Mouse (Mus musculus) monocyte, adult 59 days (primary cell): ENCODE measurements around the gene Cpox. TPM values are rescaled to one million over a fixed set of nuclear protein-coding genes. Genes with fewer than 3 reads are reported as not detected.

Source experiments
- total RNA-seq, 2 experiments: library from RNA; stranded (reverse); gene quantifications; one replicate each; pipeline ENCODE4 v1.2.4; 2023

Gene Cpox
- total RNA-seq, result 10 to 100 TPM; 11.4 to 14.0 TPM

DNA sequence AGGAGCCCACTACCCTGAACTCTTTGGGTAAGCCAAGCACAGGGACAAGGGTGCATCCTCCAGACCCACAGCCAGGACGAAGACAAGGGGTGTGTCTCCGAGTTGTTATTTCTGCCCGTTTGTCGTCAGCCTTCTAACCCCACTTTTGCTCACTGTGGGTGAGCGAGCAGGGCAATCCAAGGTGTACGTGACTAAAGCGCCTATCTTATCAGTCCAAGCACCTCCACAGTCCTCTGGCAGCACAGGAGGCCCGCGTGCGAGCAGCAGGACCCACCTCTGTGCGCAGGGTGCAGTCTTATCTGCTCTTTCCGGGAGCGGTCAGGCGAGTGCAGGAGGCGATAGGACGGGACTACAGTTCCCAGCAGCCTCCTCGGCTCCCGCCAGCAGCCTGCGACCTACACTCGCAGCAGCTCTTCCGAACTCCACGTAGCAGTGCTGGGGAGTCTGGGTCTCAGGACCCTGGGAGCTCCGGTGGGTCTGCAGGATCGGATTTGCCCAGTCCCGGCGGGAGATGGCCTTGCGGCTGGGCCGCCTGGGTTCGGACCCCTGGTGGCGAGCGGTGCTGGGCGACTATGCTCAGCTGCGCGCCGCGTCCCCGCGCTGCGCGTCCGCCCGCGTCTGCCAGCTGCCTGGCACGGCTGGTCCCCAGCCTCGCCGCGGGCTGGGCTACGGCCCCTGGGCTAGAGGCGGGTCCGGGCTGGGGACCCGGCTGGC lies at the start of gene Cpox:
Gene Cpox, plus strand, starts transcription at position 376 of the 714 bp plus-strand sequence.

DNA sequence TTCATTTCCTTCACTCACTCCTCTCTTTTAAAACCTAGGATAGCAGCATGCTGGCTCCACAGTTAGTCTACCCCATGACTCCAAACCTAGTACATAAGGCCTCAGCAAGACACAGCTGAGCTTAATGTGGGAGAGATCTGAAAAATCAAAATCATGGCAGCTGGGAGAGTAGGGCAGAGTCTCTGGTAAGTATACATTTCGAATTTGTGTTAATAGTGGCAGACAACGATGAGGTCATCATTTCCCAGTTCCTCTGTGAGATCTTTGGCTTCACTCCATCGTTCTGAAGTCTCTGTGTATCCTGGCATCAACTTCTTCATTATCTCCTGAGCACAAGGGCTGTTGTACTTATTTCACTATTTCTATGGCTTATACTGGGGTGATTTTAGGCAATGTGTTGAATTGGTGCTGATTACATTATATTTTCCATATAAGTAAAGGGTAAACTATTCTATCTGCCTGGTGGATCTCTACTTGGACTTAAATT lies 31.4 kb upstream of the Cpox start, which contains the start of gene E330017A01Rik:
Gene E330017A01Rik, minus strand, starts transcription at position 51 of the 487 bp plus-strand sequence.

DNA sequence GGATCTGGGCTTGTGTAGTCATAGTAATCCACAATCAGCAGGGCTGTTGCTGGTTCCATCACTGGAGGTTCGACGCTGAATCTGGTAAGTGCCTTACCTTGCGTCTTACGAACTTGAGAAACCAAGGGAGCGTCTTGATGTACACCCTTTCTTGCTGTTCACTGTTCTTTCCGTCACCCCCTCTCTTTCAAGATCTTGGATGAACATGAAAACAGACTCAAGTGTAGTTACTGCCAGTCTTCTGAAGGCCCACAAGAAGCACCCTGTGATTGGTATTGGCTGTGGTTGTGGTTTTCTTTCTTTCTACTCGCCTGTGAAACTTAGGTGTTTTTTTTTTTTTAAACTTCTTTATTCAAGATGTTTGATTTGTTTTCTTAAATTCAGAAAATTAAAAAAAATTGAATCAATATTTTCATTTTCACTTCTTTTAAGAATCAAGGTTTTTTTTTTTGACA lies 48.6 kb downstream of the Cpox start, which contains the start of gene Gpr15:
Gene Gpr15, minus strand, starts transcription at position 405 of the 455 bp plus-strand sequence.

DNA sequence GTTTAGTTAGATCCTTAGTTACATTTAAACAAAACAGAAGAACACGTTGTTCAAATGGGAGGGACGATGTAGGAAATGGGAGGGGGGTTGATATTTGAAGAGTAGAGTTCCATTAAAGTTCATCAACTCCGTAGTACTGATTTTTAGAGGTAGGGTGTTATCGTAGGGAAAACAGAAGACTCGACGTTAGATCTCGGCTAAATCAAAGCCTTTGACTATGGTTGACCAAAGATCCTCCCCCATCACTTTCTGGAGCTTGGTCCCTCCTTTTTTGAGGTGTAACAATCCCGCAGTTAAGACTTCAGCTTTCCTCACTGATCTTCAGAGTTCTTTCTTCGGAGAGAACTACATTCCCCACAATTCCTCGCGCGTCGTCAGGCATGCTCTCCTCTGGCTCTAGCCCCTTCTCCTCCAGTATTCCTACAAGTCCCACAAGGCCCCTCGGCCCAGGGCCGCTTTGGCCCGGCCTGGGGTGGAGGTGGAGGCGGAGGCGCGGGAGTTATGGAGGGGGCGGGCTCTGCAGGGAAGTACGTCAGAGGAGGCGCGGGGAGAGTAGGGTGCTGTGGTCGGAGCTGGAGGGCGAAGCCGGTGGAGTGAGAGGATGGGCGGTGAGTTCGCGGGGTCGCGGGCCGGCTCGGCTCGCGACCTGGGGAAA lies 57.5 kb downstream of the Cpox start, which contains the start of gene Cldnd1:
Gene Cldnd1, plus strand, starts transcription at position 434 of the 655 bp plus-strand sequence.

DNA sequence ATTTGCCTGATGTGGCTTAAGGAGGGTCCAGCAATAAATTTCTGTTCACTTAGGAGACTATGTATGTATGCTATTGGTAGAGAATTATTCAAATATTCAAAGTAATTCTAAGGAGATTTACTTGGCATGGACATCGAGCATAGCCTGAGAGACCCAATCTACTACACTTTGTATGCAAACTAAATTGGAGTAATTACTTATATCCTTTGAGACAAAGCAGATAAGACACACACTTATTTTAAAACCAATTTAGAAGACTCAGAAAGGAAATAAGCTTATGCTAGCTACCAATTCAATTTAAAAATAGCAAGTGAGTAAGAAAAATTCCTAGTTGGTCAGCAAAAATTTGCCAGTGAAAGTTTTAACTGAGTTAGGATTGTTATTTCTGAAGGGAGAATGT lies 93.0 kb downstream of the Cpox start, which contains the start of gene Olfr172:
Gene Olfr172, minus strand, starts transcription at position 101 of the 400 bp plus-strand sequence.

Other genes starting within 250 kb of the Cpox start
- 10 to 100 TPM; 16.8 to 28.4 TPM for gene St3gal6, start 146.0 kb upstream of the Cpox start, total RNA-seq
- not detected for gene Gm813, start 53.3 kb upstream of the Cpox start, total RNA-seq
- gene E330017A01Rik, start 31.6 kb upstream of the Cpox start, total RNA-seq, result not detected
- 1 to 10 TPM in 1 of 2 experiments, not detected in 1; 1.3 TPM for gene Gpr15, start 48.8 kb downstream of the Cpox start, total RNA-seq
- gene Cldnd1, start 57.6 kb downstream of the Cpox start, total RNA-seq, result 10 to 100 TPM; 67.0 to 67.6 TPM
- not detected for gene Olfr172, start 92.9 kb downstream of the Cpox start, total RNA-seq
- gene Olfr173, start 130.0 kb downstream of the Cpox start, total RNA-seq, result not detected
- not detected for gene Olfr175-ps1, start 156.5 kb downstream of the Cpox start, total RNA-seq
- gene Olfr177, start 204.5 kb downstream of the Cpox start, total RNA-seq, result not detected
- not detected for gene Olfr178, start 221.8 kb downstream of the Cpox start, total RNA-seq